Mouse (Mus musculus) skeletal muscle tissue, adult 2 months (tissue): ENCODE data around the gene Sdk1.

Experiments used
- DNase-seq: peaks from one replicate; pipeline ENCODE4 v3.0.0-alpha.2; 2012; ENCODE audit warnings: low read depth, low spot score

Gene Sdk1

DNA sequence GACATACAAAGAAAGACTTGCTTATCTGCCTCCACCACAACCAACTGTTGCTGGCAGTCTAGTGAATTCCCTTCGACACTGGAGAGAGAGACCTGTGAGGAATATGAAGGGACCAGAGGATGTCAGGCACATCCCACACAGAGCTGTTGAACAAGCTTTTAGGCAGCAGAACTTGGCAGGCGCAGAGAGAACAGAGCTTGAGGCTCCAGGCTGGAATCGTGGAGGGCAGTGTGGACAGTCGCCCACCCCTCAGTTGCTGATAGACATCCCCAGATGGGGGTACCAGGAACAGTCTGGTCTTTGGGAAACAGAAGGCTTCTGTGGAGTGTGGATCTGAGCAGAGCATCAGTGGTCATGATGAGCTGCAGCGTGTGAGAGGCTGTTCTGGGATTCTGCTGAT, 747.4 kb downstream of the Sdk1 start:
- no peak for DNase-seq

DNA sequence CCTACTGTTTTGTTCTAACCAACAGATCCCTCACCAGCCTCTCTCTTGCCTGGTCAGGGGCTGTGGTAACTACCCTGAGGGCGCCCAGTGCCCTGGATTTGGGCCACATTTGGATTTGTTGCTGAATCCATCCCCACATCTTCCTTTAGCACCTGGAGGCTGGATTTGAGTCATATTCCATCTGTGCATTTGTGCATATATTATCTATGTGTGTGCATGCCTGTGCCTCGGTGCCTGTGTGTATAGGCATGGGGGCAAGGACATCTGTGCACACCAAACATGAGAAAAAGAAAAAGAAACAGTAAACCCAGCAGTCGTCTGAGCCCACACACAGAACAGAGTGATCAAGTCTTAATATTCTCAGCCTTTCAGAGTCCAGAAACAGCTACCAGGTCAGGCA, 752.9 kb downstream of the Sdk1 start:
- DNase-seq = no peak

DNA sequence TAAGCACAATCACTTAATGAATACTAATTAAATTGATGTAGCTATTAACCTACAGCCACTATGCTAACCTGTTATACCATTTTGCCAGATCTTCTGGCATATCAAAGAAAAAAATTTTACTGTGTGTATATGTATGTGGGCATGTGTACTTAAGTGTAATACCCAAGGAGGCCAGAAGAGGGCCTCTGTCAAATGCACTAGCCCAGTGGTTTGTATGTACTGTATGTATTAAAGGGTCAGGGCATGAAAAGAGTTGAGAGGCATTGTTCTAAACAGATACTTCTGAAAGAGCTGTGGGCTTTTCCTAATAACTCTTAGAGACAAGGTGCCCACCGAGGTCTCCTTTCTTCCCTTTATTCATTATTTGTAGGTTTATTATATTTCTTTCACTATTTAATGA, 759.0 kb downstream of the Sdk1 start:
- DNase-seq = no peak

DNA sequence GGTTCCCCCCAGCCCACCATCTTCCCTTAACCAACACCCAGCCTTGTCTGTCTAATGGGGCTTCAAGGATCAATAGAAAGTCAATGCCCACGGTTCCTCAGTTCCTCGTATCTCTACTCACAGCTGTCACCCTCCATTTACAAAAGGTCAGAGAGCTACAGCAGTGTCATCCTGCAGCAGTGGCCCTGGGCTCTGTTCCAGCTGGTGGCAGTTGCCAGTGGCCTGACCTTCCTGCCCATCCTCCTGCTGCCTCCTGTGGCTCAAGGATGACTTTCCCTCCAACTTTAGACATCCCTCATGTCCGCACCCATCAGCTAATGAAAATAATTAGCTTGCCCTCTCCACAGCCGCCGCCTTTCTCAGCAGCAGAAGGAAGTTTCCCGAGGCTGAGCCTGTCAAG, 759.8 kb downstream of the Sdk1 start:
- DNase-seq = no peak

DNA sequence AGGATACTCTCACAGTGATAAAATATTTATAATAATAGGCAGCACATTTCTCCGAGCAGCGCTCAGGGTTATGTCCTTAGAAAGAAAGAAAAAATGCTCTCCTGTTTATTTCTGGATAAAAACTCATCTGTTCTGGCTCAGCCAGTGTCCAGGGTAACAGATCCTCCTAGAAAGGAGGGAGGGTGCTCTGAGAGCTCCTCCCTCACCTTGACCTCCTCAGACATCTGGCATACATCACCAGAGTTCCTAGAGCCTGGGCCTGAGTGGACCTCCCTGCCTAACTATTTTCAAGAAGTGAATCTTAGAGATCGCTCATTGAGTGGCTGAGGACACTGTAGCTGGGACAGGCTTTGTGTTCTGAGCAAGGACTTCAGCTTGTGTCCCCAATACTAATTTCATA, 760.7 kb downstream of the Sdk1 start:
- DNase-seq = no peak

DNA sequence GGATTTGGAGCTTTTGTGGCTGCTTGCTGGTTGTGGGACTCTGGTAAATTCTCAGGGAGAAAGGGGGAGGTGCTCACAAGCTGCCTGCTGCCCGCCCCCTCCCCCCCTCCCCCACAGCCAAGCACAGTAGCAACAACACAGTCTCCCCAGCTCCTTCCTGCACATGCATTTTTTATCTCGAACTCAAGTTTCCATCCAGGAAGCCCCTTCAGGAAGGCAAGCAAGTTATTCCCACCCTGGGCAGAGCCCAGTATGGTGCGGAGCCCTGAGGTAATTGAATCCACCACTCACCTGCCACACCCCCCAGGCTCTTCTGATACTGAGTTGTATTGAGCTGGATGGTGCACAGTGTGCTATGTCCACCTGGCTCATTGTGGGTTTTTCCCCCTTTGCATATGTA, 768.9 kb downstream of the Sdk1 start:
- DNase-seq = no peak

DNA sequence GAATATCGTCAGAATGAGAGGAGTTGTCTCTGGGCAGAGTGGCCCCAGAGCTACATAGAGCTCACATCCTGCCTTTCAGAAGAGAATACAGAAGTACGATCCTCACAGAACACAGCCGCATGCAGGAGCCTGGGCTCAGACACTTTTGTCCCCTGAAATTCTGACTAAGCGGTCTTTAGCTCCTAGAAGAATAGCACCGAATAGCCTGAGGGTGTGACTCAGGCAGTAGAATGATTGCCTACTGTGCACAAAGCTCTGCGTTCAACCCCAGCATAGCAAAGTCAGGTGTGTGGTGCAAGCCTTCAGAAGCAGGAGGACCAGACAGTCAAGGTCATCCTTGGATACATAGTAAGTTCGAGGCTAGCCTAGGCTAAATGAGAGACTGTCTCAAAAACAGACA, 775.7 kb downstream of the Sdk1 start:
- no peak for DNase-seq

DNA sequence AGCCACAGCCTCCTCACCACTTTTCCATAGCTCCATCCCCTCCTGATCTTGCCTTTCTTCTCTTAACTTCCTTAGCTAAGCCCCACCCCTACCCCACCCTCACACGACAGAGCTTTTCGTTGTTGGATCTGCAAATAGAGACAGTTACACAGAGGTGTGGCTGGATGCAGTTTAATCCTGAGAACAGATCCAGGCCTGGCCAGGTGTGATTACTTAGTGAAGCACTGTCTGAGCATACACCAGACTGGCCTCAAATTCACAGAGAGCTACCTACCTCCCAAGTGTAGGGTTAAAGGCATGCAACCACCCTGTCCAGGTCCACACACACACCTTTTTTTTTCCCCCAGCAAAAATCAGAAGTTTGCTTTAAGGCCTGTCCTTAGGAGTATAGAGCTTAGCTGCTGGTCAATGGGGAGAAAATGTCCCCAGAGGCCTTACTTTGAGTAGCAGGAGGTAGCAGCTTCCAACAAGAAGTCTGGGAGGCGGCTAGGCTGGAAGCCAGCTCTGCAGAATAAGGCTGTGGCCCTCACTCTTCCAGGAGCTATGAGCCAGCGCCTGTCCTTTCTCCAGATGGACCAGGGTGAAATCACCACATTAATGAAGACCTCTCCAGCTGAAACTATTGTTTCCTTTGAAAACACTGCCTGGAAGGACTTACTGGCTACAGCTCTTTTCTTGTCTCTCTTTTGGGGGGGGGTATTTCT, 781.7 kb downstream of the Sdk1 start:
- DNase-seq = no peak

DNA sequence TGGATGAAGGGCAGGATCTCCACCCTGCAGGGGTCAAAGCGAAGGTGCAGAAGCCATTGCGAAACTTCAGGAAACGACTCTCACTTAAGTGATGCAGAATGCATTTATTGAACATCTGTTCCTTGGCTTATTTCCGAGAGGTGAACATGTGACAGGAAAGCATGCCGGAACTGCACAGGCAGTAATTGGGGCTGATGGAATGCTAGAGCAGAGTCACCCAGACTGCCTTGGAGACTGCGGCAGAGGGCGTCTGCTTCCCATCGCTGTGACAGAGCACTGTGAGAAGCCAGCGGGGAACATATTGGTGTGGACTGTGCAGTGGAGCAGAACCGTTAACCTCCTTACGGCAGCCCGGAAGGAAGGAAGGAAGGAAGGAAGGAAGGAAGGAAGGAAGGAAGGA, 783.2 kb downstream of the Sdk1 start:
- no peak for DNase-seq

DNA sequence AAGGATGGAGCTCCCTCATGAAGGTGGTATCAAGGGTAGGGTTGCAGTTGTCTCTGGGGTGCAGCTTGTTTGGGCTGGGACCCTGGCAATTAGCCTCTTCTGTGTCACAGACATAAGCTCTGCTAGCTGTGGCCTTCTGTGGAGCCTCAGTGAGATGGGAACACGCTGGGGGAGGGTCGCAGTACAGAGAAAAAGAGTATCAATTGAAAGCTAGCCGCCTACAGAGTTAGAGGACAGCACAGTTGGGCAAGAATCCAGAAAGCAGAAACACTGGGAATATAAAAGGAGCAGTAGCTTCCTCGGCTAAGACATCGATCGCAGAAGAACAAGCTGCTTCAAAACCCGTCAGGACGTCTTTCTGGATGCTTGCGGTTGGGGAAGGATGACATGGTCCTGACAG, 795.2 kb downstream of the Sdk1 start:
- DNase-seq = no peak

DNA sequence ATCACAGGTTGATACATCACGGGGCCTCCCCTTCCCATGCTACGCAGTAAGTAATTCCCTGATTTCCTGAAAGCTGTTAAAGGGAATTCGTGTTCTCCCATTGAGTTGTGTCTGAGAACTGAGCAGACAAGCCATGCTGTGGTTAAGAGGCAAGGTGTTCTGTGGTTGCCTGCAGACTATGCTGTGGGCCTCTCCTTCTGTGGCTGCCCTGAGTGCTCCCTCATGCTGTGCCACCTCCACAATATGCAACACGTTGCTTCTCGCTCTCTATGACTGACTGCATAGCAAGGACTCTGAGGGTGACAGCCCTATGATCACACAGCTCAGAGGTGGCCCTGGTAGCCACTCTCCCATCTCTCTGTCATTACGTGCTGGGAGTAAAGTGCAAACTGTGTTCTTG, 797.9 kb downstream of the Sdk1 start:
- no peak for DNase-seq

DNA sequence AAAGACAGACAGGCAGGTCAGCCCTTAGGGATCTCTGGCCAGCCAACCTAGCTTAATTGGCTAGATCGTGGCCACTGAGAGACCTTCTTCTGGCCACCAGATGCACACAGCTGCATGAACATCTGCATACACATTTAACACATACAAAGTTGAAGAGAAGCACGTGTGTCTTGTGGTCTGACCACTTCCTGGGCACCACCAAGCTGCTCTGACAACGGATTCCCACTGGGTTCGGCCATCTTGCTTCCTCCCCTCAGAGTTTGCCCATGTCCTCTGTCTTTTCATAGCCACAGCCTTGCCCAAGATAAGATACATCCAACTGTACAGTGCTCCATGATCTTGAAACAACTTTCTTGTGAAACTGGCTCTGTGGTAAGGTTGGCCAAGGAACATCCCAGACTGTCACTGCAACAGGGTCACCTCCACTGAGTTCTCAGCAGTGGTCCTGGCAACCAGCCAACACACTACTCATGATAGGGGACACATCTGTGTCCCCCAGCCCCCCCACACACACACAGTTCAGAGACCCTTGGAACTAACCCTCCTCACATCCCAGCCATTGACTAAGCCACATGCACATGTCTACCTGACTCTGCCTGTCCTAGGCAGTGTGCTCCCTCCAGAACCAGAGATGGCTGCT, 798.7 kb downstream of the Sdk1 start:
- no peak for DNase-seq

DNA sequence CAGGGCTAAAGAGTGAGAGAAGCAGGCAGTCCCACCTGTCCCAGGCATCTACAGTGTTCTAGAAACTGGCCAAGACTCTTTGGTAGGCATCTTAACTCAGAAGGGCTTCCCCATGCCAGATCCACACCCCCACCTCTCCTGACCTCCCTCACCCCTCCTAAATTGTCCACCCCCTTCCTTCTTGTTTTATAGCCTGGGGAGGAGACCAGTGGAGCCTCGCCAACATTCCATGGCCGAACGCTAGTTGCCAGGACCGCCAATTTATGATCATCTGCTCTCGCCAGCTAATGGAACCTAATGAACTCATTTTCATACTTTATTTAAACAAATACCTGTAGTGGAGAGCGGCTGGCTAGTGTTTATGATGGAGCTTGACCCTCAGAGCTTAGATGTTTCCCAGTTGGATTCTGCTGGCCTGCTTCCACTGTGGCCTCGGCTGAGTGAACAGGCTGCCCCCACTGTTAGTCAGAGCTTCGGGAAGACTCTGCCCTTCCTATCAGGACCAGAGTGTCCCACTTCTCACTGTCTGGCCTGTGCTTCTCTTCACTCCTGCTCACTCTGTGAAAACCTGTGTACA, 800.0 kb downstream of the Sdk1 start:
- DNase-seq = no peak

DNA sequence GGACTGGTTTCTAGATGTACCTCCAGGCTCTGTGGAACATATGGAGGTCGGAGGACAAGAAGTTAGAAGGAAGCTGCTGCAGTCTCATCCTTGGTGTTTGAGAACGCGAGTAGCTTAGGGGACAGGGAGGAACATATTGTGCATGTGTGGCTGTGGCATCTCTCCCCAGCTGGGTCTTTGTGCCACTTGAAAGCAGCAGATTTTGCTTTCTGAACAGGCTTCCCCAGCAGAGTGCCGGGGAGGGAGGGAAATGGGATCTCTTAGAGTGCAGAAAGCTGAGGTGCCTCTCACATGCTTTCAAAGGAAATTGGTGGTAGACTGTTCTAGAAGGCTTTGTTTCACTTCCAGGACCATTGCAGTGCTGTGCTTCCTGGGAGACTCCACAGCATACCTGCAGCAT, 820.5 kb downstream of the Sdk1 start:
- DNase-seq = no peak

DNA sequence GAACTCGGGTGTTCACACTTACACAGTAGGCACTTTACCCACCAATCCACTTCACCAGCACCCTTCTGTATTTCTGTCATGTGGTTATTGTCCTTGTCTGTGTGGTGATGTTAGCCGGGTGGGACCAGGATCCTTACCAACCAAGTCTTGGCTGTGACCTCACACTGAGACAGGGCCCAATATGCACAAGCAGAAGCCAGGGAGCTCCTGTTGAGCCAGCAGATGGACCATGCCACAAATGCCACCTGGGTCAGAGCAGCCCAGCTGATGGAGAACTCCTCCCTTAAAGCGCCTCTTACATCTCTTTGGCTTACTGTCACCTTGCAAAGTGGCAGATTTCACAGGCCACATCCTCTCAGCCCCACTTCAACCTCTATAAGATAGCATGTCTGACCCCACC, 830.0 kb downstream of the Sdk1 start:
- DNase-seq = no peak

DNA sequence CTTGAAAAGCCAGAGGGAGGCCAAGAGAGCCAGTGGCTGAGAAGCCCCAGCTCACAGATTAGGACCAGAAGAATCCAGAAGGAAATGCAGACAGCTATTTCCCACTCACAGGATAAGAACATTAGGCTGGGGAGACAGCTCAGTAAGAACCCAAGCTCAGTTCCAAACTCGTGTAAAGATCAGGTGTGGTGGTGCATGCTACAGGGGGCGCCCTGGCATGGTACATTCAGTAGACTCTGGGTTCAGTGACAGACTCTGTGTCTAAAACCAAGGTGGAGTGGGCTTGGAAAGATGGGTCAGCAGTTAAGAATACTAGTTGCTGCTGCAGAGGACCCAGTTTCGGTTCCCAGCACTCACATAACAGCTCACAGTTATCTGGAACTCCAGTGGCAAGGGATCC, 832.6 kb downstream of the Sdk1 start:
- no peak for DNase-seq

DNA sequence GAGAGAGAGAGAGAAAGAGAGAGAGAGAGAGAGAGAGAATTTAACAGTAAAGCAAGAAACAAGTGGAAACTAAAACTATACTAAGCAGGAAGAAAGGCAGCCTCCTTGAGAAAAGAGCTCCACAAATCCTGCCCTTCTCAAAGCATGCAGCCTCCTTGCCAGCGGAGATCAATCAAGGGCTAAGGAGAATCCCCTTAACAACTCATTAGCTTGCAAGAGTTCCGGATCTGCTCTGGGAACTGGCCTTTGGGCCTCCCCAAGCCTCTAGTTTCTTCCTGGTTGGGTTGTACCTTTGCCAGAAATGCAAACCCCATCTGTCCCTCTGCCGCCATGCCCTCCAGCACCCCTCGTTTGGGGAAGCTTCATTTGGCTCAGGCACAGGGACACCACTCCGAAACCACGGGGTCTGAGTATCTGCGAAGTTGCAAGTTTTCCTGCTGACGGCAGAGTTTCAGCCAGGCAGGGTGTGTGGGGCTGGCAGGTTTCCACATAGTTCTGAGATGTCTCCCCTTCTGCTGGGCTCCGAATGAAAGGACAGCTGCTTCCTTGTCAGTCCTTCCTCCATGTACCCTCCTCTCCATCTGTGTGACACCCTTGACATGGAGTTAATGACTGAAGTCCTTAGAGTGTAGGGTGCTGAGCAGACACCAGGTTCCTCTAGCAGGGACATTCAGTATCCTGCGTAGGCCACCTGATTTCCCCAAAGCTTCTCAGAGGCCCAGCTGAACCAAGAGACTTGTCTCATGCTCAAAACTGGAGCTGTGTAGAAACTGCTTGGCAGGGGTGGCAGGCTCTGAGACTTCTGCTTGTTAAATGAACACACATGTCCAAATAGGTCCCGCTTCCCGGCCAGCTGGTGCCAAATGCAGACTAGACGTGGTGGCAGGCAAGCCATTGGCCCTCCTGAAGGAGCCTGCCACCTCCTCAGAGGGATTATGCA, 833.5 kb downstream of the Sdk1 start:
- peak; percentile 36 for DNase-seq

DNA sequence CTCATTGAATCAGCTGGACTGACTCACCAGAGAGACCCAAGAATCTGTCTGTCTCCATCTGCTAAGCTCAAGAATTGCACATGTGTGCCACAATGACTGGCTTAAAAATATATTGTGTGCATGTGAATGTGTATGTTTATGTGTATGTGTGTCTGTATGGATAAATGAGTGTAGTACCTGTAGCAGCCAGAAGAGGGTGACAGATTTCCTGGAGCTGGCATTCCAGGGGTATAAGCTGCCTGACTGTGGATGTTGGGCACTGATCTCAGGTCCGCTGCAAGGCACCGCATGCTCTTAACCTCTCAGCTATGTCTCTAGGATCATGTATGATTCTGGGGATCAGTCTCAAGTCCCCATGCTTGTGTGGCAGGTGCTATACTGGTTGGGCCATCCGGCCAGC, 839.4 kb downstream of the Sdk1 start:
- DNase-seq = no peak

DNA sequence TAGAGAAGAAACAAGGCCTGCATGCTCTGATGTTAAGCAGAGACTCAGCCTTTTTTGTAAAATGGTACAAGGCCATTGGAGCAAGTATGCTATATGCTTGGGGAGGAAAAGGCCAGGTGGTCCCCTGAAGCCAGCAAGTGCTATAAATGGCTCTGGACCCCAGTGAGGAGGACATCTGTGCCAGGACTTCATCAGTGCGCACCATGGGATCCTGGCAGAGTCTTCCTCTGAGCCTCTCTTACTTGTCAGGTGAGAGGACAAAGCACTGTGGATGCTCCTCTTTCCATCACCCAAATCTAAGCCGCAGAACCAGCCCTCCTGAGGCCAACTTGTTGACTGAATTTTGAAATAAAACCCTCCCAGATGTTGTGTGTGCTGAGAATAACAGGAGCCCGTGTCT, 839.8 kb downstream of the Sdk1 start:
- DNase-seq = no peak

DNA sequence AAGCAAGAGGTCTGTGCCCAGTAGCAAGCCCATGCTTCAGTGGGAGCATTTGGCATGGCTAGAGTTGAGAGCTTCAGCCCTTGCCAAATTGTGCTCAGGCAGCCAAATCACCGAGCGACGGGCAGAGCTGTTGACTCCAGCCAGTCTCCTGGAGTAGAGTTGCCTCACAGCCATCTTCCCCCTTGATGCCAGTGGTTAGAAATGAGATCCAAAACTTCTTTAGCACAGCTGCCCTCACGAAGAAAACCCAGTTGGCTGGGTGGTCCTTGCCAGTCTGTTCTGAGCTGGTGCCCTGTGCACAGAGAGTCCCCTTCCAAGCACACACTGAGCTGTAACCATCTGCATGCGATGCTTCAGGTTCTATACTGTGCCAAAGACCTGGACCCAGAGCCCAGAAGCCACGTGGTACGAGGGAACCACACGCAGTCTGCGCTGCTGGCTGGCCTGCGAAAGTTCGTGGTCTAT, 855.1 kb downstream of the Sdk1 start:
- DNase-seq = no peak

DNA sequence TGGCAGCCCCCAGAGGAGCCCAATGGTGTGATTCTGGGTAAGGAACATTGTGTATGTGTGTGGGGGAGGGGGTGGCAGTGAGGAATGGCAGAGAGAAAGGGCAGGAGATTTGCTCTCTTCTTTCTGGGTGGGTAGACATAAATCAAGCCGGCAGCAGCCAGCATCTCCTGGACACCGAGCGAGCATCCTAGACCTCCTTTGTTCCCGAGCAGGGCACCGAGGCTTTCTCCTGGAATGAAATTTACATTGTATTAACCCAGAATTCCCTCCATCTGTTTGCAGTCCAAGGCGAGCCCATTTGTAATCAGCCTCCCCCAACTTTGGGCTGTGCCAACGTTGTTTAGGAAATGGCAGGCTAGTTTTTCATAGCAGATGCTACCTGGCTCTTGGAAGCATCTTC, 858.9 kb downstream of the Sdk1 start:
- no peak for DNase-seq

DNA sequence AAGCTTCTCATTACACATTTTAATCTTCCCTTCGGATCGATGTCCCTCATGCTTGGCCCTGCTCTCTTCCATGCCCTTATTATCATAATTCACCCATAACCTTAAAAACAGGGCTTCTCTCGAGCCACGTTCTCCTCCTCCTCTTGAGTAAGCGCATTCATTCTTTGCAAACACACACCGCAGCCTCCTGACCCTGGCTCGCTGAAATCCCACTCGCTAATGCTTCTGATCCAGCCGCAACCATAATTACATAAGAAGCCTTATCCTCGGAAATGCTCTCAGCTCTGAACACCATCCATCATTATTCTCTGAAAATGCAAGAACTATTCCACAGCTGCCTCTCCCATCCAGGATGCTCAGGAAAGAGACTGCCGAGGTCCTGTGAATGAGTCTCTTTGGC, 866.1 kb downstream of the Sdk1 start:
- DNase-seq = no peak
